Mouse (Mus musculus) stomach, postnatal 0 days (tissue): ENCODE results near the gene Zfp597.

Experiments
- CTCF ChIP-seq: IDR thresholded peaks from 2 replicates; pipeline ENCODE4 v1.5.1; 2016; ENCODE audit warnings: antibody characterized with exemption, low read depth, mild to moderate bottlenecking, moderate library complexity
- EP300 ChIP-seq: optimal IDR thresholded peaks from 2 replicates; pipeline ENCODE3; 2016; ENCODE audit warnings: antibody characterized with exemption

GRCm38 (mm10) chr16:3907471-3907870 is 23.1 kb upstream of the Zfp597 start:
- TF ChIP-seq CTCF, result no peak
- TF ChIP-seq EP300, result no peak
